Mouse (Mus musculus) kidney, postnatal 14 days (tissue): ENCODE results near the gene Abcc3.

Experiments
- DNase-seq: peaks from one replicate; pipeline ENCODE4 v3.0.0; 2022; ENCODE audit warnings: mixed read lengths

The Abcc3 gene

GRCm38 (mm10) chr11:94392672-94393109, at the start of gene Abcc3:
Gene Abcc3, minus strand, starts transcription at chr11:94392997.
- peak; percentile 80 for DNase-seq

GRCm38 (mm10) chr11:94441752-94442151, 49.0 kb upstream of the Abcc3 start:
- DNase-seq = no peak

GRCm38 (mm10) chr11:94441122-94441521, 48.3 kb upstream of the Abcc3 start:
- DNase-seq = no peak

- no peak for DNase-seq
These were observed 47.6 kb upstream of the Abcc3 start for GRCm38 (mm10) chr11:94440421-94440820.

- peak; percentile 47 for DNase-seq
These were observed 36.3 kb upstream of the Abcc3 start for GRCm38 (mm10) chr11:94429011-94429651.

- DNase-seq = peak; percentile 94
These were observed 35.5 kb upstream of the Abcc3 start for GRCm38 (mm10) chr11:94428091-94428835.

GRCm38 (mm10) chr11:94425656-94426055, 32.9 kb upstream of the Abcc3 start:
- no peak for DNase-seq

GRCm38 (mm10) chr11:94425215-94425614, 32.4 kb upstream of the Abcc3 start:
- DNase-seq = peak; percentile 46

GRCm38 (mm10) chr11:94424380-94424779, 31.6 kb upstream of the Abcc3 start:
- no peak for DNase-seq

- no peak for DNase-seq
These were observed 31.1 kb upstream of the Abcc3 start for GRCm38 (mm10) chr11:94423855-94424254.

- DNase-seq = no peak
These were observed 28.2 kb upstream of the Abcc3 start for GRCm38 (mm10) chr11:94420991-94421390.

GRCm38 (mm10) chr11:94420325-94420724, 27.5 kb upstream of the Abcc3 start:
- peak; percentile 69 for DNase-seq

- no peak for DNase-seq
These were observed 26.4 kb upstream of the Abcc3 start for GRCm38 (mm10) chr11:94419004-94419727.

- DNase-seq = no peak
These were observed 21.2 kb upstream of the Abcc3 start for GRCm38 (mm10) chr11:94414042-94414441.

- no peak for DNase-seq
These were observed 20.7 kb upstream of the Abcc3 start for GRCm38 (mm10) chr11:94413516-94413915.

GRCm38 (mm10) chr11:94412998-94413469, 20.2 kb upstream of the Abcc3 start:
- DNase-seq = no peak

GRCm38 (mm10) chr11:94412562-94412961, 19.8 kb upstream of the Abcc3 start:
- no peak for DNase-seq

- no peak for DNase-seq
These were observed 15.1 kb upstream of the Abcc3 start for GRCm38 (mm10) chr11:94407803-94408321.

- DNase-seq = no peak
These were observed 12.6 kb upstream of the Abcc3 start for GRCm38 (mm10) chr11:94405348-94405747.

GRCm38 (mm10) chr11:94404641-94405260, 12.0 kb upstream of the Abcc3 start:
- DNase-seq = peak; percentile 87

- peak; percentile 85 for DNase-seq
These were observed 11.4 kb upstream of the Abcc3 start for GRCm38 (mm10) chr11:94404178-94404577.

GRCm38 (mm10) chr11:94403757-94404156, 11.0 kb upstream of the Abcc3 start:
- peak; percentile 46 for DNase-seq

- DNase-seq = no peak
These were observed 9.9 kb upstream of the Abcc3 start for GRCm38 (mm10) chr11:94402731-94403130.
